Mouse (Mus musculus): ENCODE measurements around the gene Lamb1.

Lamb1 gene

DNA sequence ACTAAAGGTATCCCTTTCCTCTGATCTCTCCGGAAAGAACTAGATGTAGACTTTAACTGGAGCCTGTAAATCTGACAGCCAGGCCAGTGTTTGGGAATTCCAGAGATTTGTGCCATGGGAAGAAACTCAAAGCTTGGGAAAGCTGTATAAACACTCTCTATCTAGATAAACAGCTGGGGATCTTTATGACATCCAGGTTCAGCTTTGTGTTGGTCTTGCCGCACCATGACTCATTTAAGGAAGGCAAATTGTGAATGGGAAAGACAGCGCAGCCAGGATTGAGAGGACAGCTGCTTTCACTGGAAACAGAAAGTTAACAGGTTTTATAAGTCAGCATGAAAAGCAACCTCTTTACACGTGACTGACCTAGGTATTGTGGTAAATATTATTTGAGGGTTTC, 12.8 kb upstream of the Lamb1 start:
- DNase-seq (ENCODE audit: low read depth, low spot score) = no peak

- DNase-seq (ENCODE audit: low read depth, low spot score) = no peak
Observed at GRCm38 (mm10) chr12:31254978-31255377, 10.1 kb upstream of the Lamb1 start.

- no peak for DNase-seq (ENCODE audit: low read depth, low spot score)
Observed at GRCm38 (mm10) chr12:31256121-31256903, 8.7 kb upstream of the Lamb1 start.

- DNase-seq (ENCODE audit: low read depth, low spot score) = no peak
Observed at GRCm38 (mm10) chr12:31261882-31262281, 3.2 kb upstream of the Lamb1 start.

DNA sequence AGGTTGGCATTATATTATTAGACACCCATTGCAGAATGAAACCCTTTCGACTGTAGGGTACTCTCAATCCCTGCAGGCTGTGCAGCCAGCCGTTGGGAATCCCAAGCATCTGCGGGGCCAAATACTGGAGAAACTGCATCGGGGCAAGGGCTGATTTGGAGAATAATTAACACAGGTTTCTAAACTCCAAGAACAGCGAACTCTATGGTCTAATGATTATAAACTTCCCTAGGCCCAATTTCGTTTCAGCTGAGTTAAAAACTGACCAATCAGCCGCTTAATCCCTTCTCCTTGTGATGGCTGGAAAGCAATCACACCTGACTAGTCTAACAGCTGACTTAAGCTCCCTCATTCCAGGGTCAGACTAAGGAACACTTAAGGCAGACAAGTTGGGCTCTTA, 1.1 kb upstream of the Lamb1 start:
- no peak for DNase-seq (ENCODE audit: low read depth, low spot score)

DNA sequence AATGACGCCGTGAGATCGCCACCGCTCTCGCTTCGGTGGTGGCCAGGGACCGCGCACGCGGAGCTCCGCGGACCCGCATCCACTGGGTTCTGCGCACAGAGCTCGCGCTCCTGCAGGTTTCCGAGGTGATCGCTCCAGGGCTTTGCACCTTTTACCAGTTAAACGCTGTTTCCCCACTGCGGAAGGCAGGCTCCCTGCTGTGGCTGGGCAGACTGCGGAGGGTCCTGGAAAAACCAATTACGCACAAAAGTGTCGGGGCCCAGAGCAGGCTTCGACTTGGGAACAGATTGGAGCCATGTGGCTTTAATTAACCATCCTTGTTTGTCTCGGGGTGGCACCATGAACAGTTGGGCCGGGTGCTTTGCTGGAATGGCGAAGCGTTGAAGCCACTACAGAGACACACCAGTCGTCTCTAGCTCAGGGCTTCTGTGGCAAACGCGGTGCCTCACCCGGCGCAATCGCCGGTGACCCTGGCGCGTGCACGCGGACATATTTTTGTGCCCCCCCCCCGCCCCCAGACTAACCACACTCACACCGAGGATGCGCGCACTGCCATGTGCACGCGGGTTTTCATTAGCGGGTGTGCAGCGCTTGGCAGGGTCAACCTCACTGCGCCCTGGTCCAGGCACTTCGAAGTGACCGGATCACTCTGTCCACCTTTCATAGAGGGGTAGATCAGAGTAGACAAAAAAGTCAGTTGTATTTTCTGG, 843 bp downstream of the Lamb1 start:
- DNase-seq (ENCODE audit: low read depth, low spot score) = peak; percentile 64

- no peak for DNase-seq (ENCODE audit: low read depth, low spot score)
Observed at GRCm38 (mm10) chr12:31266686-31267085, 1.7 kb downstream of the Lamb1 start.

- DNase-seq (ENCODE audit: low read depth, low spot score) = no peak
Observed at GRCm38 (mm10) chr12:31267363-31267762, 2.3 kb downstream of the Lamb1 start.

- DNase-seq (ENCODE audit: low read depth, low spot score) = no peak
Observed at GRCm38 (mm10) chr12:31268315-31268714, 3.3 kb downstream of the Lamb1 start.

GRCm38 (mm10) chr12:31269020-31269597, 4.1 kb downstream of the Lamb1 start:
- no peak for DNase-seq (ENCODE audit: low read depth, low spot score)

GRCm38 (mm10) chr12:31270361-31270760, 5.3 kb downstream of the Lamb1 start:
- DNase-seq (ENCODE audit: low read depth, low spot score) = no peak

- DNase-seq (ENCODE audit: low read depth, low spot score) = no peak
Observed at GRCm38 (mm10) chr12:31270776-31271175, 5.7 kb downstream of the Lamb1 start.

GRCm38 (mm10) chr12:31271361-31272011, 6.5 kb downstream of the Lamb1 start:
- DNase-seq (ENCODE audit: low read depth, low spot score) = no peak

GRCm38 (mm10) chr12:31272012-31272735, 7.1 kb downstream of the Lamb1 start:
- no peak for DNase-seq (ENCODE audit: low read depth, low spot score)

- DNase-seq (ENCODE audit: low read depth, low spot score) = no peak
Observed at GRCm38 (mm10) chr12:31272846-31273245, 7.8 kb downstream of the Lamb1 start.

DNA sequence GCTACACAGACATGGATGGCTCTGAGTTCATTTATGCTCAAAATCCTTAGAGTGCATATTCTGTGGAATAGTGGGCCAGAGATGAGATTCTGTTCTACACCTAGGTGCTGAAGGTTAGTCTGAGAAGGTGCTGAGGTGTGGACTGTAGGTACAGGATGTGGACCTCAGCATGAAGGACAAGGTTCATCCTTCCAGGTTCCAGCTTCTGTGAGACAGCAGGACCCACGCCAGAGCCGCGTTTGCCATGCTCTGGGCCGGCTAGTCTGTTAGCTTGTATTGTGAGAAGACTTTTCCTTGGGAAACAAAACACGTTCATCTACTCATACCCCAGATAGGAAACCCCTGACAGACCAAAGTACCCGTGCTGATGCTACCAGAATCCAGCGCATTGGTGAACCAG, 8.6 kb downstream of the Lamb1 start:
- no peak for DNase-seq (ENCODE audit: low read depth, low spot score)

DNA sequence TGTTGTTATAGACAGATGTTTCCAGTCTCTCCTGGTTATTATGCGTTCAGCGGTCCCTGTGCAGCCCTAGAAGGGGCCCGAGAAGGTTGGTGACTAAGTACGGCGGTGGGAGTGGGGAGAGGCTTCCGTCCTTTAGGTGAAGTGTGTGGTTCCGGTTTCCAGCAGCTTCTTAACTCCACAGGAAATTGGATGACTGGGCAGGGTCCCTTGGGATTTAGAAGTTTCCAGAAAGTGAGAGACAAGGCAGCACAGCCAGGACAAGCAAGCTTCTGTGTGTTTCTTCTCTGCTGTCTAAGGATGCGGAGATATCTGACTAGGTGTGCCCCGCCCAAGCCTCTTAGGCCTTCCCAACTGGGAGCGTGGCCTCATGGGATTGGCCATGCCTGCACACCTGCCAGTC, 10.4 kb downstream of the Lamb1 start:
- DNase-seq (ENCODE audit: low read depth, low spot score) = no peak

DNA sequence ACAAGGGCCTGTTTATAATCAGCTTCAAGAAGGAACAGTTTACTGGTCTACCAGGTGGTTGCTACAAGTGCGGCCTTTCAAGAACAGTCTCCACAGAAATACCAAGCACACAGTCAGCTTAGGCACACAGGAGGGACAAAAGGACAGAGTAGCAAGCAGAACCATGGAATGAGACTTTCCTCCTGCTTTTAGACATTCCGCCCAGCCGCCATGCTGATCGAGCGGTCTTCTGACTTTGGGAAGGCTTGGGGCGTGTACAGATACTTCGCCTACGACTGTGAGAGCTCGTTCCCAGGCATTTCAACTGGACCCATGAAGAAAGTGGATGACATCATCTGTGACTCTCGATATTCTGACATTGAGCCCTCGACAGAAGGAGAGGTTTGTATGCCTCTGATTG, 13.2 kb downstream of the Lamb1 start:
- no peak for DNase-seq (ENCODE audit: low read depth, low spot score)

GRCm38 (mm10) chr12:31280318-31280717, 15.3 kb downstream of the Lamb1 start:
- no peak for DNase-seq (ENCODE audit: low read depth, low spot score)

DNA sequence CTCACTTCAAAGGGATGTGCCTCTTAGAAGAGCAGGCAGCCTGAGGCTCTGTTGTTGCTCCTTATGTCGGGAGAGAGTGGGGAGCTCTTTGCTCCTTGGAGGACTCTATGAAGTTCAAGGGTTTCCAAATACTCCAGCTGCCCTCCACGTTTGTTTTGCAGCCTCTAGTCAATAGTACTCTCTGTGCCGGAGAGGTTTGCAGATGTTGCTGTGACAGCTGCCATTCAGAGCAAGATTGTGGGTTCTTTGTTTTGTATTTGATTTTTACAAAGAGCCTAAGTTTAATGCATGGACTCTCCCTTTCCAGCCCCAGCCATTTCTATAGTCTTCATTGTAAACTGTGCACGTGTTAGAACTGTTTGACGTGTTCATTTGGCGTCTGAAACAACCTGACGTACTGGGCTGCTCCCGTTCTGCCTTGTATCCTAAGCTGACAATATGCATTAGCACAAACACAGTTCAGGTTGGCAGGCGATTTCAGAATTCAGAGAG, 16.1 kb downstream of the Lamb1 start:
- DNase-seq (ENCODE audit: low read depth, low spot score) = no peak

DNA sequence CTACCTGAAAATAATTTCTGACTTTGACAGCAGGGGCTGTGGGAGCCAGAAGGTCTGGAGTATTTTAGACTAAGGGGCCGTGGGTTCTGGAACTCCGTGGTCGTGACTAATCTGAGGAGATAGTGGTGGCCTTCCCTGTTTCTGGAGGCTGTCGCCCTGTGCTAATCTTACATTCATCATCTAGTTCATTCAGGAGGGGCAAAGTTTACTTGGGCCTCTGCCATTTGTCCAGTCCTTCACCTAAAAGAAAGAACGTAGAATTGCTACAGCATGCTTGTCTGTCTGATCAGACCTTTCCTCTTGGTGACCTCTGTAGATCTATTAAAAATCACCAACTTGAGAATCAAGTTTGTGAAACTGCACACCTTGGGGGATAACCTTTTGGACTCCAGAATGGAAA, 17.2 kb downstream of the Lamb1 start:
- no peak for DNase-seq (ENCODE audit: low read depth, low spot score)
